Mouse (Mus musculus) embryonic facial prominence, embryonic 10.5 days (tissue): ENCODE results near the gene Nipal3. TPM values are rescaled to one million over a fixed set of nuclear protein-coding genes. Genes with fewer than 3 reads are reported as not detected.
A peak's percentile ranks its signal among the peaks of the same experiment; 100 is the strongest.

Source experiments
- DNase-seq: peaks from one replicate; pipeline ENCODE4 v3.0.0-alpha.2; 2017; ENCODE audit warnings: low spot score
- H3K27ac ChIP-seq: fragments of 300-500 bp; sonication (generic); replicated peaks from 2 replicates; pipeline ENCODE4 v1.5.1; 2016; ENCODE audit warnings: mild to moderate bottlenecking
- H3K27me3 ChIP-seq: fragments of 300-500 bp; sonication (generic); replicated peaks from 2 replicates; pipeline ENCODE4 v1.6.1; 2016; ENCODE audit warnings: low read depth, mild to moderate bottlenecking; ENCODE audit not compliant: poor library complexity, severe bottlenecking
- H3K36me3 ChIP-seq: fragments of 300-500 bp; sonication (generic); replicated peaks from 2 replicates; pipeline ENCODE4 v1.6.1; 2016; ENCODE audit warnings: mild to moderate bottlenecking, moderate library complexity
- H3K4me1 ChIP-seq: fragments of 300-500 bp; sonication (generic); 2 replicates; pipeline ENCODE4 v1.6.1; 2016
- H3K4me3 ChIP-seq: fragments of 300-500 bp; sonication (generic); 2 replicates; pipeline ENCODE4 v1.5.1; 2016; ENCODE audit warnings: mild to moderate bottlenecking, moderate library complexity
- H3K9me3 ChIP-seq: fragments of 300-500 bp; sonication (generic); 2 replicates; pipeline ENCODE4 v1.6.1; 2016; ENCODE audit warnings: mild to moderate bottlenecking
- WGBS: fragments of 180-500 bp; shearing (Covaris S2); methylation state at CpG from one replicate; pipeline ENCODE4 v1.1.7; 2016; 5-methylcytosine and 5-hydroxymethylcytosine counted together
- polyA plus RNA-seq: library from polyadenylated mRNA; unstranded; fragments of >200 nt; fragmentation: Nextera tagmentation; extraction: Ambion mirVana; gene quantifications from 2 replicates; pipeline ENCODE4 v1.2.1, GENCODE M21; 2016

The Nipal3 gene
- polyA plus RNA-seq, 1 experiment from 2014 or later: 3.2 TPM

DNA sequence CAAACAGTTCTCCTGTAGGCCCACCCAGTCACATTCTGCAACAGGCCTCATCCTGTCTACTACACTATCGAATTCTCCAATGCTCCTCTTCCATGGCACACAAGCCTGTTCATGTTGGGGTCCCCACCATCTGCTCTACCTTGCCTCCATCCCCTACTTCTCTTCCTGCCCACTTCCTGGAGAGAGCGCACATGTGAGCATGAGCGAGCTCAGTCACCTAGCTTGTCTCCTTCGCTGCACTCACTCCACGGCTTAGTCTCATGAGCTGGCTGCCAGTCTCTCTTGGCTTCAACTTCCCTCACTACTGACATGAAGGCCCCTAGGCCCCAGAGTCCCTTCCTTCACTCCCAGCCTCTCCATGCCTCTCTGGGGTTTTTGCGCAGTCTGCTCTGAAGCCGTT lies 68.3 kb downstream of the Nipal3 start:
- Histone ChIP-seq H3K27ac (no peak overlapping the region), H3K27me3 (no peaks in the 10 kb centered on the region), H3K4me3 (no peak overlapping the region), H3K4me1 (peaks cover 5% of the 10 kb centered on the region; the same call in 1 of the 2 replicates), H3K9me3 (no peaks in the 10 kb centered on the region), H3K36me3 (peaks cover 17% of the 10 kb centered on the region; the same call in 1 of the 2 replicates)
- 91% methylated on average over 7 of the region's 7 CpGs for WGBS
- no peak for DNase-seq

DNA sequence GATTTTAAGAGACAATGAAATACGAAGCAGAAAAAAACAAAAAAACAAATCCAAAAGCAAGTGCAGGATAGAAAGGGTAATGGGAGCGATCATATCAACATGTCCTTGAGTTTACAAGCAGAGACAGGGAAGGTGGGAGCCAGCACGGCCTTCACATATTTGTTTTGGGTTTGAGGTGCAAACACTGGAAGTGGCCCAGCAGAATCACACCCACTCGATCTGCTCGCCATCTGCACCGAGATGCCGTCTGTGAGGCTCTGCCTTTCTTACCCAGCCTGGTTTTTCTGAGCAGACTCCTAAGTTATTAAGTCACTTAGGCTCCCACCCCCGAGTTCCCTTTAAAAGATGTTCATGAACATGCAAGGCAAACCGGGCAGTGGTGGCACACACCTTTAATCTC lies 69.2 kb downstream of the Nipal3 start:
- H3K27ac ChIP-seq: no peak overlapping the region
- no peak overlapping the region for H3K4me3 ChIP-seq
- no peak for DNase-seq
- WGBS: 88% methylated on average over 9 of the region's 9 CpGs
- H3K9me3 ChIP-seq: no peaks in the 10 kb centered on the region
- H3K27me3 ChIP-seq: no peaks in the 10 kb centered on the region
- H3K36me3 ChIP-seq: peaks cover 17% of the 10 kb centered on the region; the same call in 1 of the 2 replicates
- H3K4me1 ChIP-seq: peaks cover 5% of the 10 kb centered on the region; the same call in 1 of the 2 replicates

DNA sequence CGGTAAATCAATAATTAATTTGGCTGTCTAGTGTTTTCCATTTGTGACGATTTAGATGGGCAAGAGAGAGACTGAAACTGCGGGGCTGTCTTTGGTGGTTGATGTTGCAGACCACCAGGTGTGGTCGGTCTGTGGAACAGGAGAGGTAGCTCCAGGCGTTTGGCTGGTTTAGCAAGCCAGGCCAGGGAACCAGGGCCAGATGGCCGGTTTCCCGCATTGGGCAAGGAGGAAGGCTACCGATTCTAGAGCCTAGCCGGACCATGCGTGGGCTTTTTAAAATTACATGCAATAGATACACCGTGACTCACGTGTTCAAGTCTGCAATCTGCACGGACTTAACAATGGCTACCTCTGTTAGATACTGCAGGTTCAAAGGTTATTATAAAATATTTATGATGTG lies 73.9 kb downstream of the Nipal3 start:
- no peak overlapping the region for H3K4me3 ChIP-seq

DNA sequence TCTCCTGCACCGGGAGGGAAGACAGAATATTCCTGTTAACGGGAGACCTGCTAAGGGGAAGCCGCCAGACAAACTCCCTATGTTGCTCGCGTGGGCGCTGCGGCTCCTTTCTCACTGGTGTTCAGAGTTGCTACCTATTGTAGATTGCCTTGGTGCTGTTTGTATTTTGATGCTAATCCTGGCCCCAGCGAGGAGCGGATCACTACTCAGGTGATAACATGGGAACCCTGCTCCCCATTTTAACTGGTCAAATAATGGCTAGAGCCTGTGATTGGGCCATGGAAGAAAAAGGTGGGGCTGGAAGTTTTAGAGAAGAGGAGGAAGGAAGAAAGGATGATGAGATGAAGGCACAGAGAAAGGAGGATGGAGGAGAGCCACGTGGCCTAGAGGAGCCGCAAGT lies 74.4 kb downstream of the Nipal3 start:
- Histone ChIP-seq H3K4me3 (no peak overlapping the region), H3K27me3 (no peaks in the 10 kb centered on the region), H3K27ac (no peak overlapping the region; the same call in 1 of the 2 replicates), H3K9me3 (no peaks in the 10 kb centered on the region), H3K36me3 (peaks cover 51% of the 10 kb centered on the region), H3K4me1 (no peaks in the 10 kb centered on the region)
- DNase-seq: no peak
- WGBS: 81% methylated on average over 11 of the region's 11 CpGs

More for the DNA sequence above, 73.9 kb downstream of the Nipal3 start:
- H3K27me3 ChIP-seq: no peaks in the 10 kb centered on the region
- peaks cover 50% of the 10 kb centered on the region for H3K36me3 ChIP-seq
- 93% methylated on average over 13 of the region's 13 CpGs for WGBS
- no peaks in the 10 kb centered on the region for H3K9me3 ChIP-seq
- no peak overlapping the region for H3K27ac ChIP-seq
- DNase-seq: no peak
- no peaks in the 10 kb centered on the region for H3K4me1 ChIP-seq

DNA sequence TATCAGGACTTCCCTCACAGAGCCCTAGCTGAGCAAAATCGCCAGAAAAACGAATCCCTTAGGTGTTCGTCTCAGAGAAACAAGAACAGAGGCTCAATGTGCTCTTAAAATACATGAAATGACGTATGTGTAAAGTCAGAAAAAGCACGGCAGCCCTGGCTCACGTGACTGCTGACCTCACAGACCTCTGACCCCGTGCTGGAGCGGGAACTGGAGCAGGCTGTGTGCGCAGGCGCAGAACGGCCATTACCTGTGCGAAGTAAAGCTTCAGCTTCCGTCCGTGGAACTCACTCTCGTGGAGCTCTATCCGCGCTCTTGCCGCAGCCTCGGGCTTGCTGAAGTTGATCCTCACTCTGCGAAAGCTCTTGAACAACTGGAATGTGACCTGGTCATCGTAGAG lies 74.8 kb downstream of the Nipal3 start:
- no peak for DNase-seq
- WGBS: 83% methylated on average over 21 of the region's 21 CpGs
- Histone ChIP-seq H3K9me3 (no peaks in the 10 kb centered on the region), H3K4me1 (no peaks in the 10 kb centered on the region), H3K27me3 (no peaks in the 10 kb centered on the region), H3K4me3 (no peak overlapping the region), H3K27ac (no peak overlapping the region; the same call in 1 of the 2 replicates), H3K36me3 (peaks cover 51% of the 10 kb centered on the region)

DNA sequence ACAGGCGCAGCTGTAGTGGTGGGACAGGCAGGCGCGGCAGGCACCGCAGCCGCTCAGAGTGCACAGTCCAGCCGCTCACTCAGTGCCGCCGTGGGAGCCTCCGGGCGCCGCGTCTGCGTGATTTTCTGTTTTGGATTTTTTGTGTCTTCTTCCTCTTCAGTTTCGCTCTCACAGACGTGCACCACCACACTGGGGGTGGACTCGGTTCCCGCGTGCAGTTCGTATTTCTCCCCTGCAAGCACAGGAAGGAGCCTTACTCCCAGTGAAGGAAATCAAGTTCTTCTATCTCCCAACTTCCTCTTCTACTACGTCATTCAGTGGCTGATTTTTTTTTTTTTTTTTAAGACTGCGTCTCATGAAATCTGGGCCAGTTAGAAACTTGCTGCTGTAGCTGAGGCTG lies 78.5 kb downstream of the Nipal3 start:
- no peak overlapping the region for H3K4me3 ChIP-seq

DNA sequence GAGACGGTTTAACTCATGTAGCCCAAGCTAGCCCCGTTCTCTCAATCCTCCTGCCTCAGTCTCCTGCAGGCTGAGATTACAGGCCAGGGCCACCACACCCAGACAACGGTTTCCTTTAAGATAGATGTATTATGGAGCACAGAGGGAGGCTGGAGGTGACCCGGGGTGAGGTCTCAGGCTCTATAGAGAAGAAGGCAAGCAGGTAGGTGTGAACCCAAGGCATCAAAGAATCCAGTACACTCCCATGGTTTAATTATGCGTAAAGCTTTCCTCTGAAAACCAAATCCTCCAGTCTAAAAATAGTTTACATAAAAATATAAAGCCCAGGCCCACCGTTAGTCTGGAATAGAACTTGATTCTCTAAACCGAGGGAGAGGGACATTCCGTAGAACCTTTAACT lies 81.3 kb downstream of the Nipal3 start:
- H3K36me3 ChIP-seq: peaks cover 24% of the 10 kb centered on the region
- H3K27me3 ChIP-seq: no peaks in the 10 kb centered on the region
- H3K4me3 ChIP-seq: no peak overlapping the region
- 82% methylated on average over 8 of the region's 8 CpGs for WGBS
- no peaks in the 10 kb centered on the region for H3K4me1 ChIP-seq
- H3K9me3 ChIP-seq: no peaks in the 10 kb centered on the region
- DNase-seq: no peak
- no peak overlapping the region for H3K27ac ChIP-seq

More for the DNA sequence above, 78.5 kb downstream of the Nipal3 start:
- Histone ChIP-seq H3K9me3 (no peaks in the 10 kb centered on the region), H3K27me3 (no peaks in the 10 kb centered on the region), H3K27ac (no peak overlapping the region), H3K4me1 (no peaks in the 10 kb centered on the region), H3K36me3 (peaks cover 42% of the 10 kb centered on the region)
- 90% methylated on average over 21 of the region's 21 CpGs for WGBS
- no peak for DNase-seq

DNA sequence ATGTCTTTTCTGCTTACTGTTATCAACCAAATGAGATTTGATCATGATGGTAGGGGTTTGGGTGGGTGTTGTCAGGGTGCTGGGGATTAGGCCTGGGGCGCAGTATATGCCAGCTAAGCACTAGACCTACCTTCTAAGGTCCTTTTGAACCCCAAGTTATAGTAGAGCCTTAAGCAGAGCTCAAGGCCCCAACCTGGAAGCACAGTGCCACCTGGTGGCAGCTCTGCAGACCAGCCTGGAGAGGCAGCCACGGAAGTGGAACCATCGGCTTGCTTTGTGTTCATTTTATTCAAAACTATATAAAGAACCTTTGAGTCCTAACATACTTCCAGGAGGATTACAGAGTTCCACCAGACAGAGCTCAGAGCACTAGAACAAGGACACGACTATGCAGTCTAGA lies 83.2 kb downstream of the Nipal3 start:
- H3K9me3 ChIP-seq: no peaks in the 10 kb centered on the region
- no peak overlapping the region for H3K4me3 ChIP-seq
- 43% methylated on average over 4 of the region's 4 CpGs for WGBS
- DNase-seq: peak; percentile 62
- no peaks in the 10 kb centered on the region for H3K27me3 ChIP-seq
- no peak overlapping the region for H3K27ac ChIP-seq
- peaks cover 14% of the 10 kb centered on the region for H3K36me3 ChIP-seq
- no peaks in the 10 kb centered on the region for H3K4me1 ChIP-seq

DNA sequence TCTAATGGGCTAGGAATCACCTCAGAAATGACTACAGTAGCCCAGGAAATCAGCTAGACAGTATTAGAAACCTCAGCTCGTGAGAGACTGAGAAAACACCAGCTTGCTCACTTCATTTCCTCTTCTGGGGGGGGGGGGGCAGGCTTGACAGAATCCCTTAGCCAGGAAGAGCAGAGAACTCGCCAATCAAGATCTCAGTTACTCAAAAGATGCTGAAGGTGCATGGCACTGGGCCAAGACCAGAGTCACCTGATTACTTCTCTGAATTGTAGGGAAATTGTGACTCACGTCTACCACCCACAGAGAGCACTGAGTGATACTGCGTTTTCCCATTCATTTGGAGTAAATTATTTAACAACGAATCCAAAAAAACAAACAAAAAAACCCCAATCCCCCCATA lies 88.7 kb downstream of the Nipal3 start:
- 71% methylated on average over 5 of the region's 5 CpGs for WGBS
- H3K9me3 ChIP-seq: no peaks in the 10 kb centered on the region
- H3K27ac ChIP-seq: no peak overlapping the region
- 0 out of 2 replicates have a peak, but pooled peaks cover 5% of the 10 kb centered on the region for H3K27me3 ChIP-seq
- 0 out of 2 replicates have a peak, but pooled peaks cover 3% of the 10 kb centered on the region for H3K4me1 ChIP-seq
- no peak overlapping the region for H3K4me3 ChIP-seq
- H3K36me3 ChIP-seq: no peaks in the 10 kb centered on the region
- no peak for DNase-seq

DNA sequence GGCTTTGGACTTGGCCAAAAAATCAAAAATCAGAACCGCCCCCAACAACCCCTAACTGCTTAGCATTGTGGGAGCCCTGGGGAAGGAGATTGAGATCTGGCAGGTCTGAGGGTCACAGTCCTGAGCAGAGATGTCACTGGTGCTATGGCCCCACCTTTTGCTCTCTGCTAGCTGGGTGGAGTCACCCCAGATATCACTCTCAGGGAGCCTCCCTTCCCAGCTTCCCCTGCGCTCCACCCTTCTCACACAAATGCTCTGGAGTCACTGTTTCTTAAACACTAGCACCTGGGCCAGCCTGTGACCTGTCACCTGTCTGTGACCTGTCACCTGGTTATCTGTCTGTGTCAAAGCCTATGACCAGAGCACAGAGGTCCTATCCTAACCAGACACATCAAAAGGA lies 89.9 kb downstream of the Nipal3 start:
- H3K36me3 ChIP-seq: no peaks in the 10 kb centered on the region
- H3K4me3 ChIP-seq: no peak overlapping the region
- WGBS: 85% methylated on average over 2 of the region's 2 CpGs
- H3K9me3 ChIP-seq: no peaks in the 10 kb centered on the region
- H3K27me3 ChIP-seq: peaks cover 15% of the 10 kb centered on the region; the same call in 1 of the 2 replicates
- 0 out of 2 replicates have a peak, but pooled peaks cover 3% of the 10 kb centered on the region for H3K4me1 ChIP-seq
- no peak overlapping the region for H3K27ac ChIP-seq
- DNase-seq: no peak

DNA sequence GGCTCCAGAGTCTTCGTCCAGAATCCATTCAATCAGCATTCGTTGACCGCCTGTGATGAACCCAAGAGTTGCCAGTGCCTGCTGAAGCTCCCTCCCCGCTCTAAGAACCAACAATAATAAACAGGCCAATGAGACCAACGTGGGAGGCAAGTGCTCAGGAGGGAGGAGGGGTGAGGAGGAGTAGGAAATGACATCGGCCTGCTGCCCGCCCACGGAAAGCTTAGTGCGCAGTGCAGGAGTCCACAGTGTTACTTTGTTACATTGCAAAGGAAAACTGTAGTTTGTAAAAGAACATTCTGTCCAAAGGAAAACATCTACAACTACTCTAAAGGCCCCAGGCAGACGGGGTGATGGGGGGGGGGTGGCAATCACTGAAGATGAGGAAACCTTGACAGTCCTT lies 90.8 kb downstream of the Nipal3 start:
- H3K9me3 ChIP-seq: no peaks in the 10 kb centered on the region
- no peak overlapping the region for H3K27ac ChIP-seq
- DNase-seq: no peak
- no peaks in the 10 kb centered on the region for H3K36me3 ChIP-seq
- 74% methylated on average over 10 of the region's 10 CpGs for WGBS
- peaks cover 24% of the 10 kb centered on the region for H3K27me3 ChIP-seq
- H3K4me3 ChIP-seq: no peak overlapping the region
- H3K4me1 ChIP-seq: 0 out of 2 replicates have a peak, but pooled peaks cover 3% of the 10 kb centered on the region

DNA sequence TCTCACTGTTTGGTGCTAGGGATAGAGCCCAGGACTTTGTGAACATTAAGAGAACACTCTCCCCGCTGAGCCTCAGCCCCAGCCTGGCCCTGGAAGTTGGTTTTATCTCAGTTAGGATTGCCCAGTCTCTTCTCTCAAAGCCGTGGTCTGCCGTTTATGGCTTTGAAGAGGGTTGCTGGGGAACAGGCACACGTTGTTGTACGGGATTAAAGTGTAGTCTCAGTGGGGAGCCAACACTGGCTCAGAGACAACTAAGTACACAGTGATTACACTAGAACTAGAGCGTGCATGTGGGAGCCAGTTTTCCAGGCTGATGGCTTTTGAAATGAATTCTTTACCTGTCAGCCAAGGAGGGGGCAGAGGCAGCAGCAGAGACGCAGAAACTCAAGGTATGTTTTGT lies 93.0 kb downstream of the Nipal3 start:
- no peaks in the 10 kb centered on the region for H3K9me3 ChIP-seq
- peaks cover 46% of the 10 kb centered on the region for H3K27me3 ChIP-seq
- H3K36me3 ChIP-seq: no peaks in the 10 kb centered on the region
- no peak overlapping the region for H3K4me3 ChIP-seq
- WGBS: 41% methylated on average over 7 of the region's 7 CpGs
- peaks cover 17% of the 10 kb centered on the region for H3K4me1 ChIP-seq
- H3K27ac ChIP-seq: no peak overlapping the region
- DNase-seq: no peak

DNA sequence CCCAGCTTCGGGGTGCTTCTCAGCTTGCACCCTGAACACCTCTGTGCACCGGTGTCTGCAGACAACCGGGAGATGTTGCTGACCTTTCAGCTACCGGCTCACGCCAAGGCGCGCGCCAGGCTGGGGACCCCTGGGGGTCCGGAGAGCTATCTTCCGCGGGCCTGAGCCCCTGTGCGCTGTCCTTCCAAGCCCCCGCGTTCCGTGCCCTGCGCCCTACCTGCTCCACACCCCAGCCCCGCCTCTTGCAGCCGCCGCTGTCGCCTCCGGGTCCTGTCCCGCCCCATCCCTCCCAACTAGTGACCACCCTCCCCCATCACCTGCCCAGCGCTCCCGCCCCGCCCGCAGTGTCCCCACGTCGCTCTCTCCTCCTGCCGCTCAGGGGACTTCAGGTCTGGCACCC lies 96.8 kb downstream of the Nipal3 start, which contains the start of gene Ncmap:
TSS of gene Ncmap (minus strand) at position 237 of the 400 bp plus-strand sequence.
- H3K36me3 ChIP-seq: no peaks in the 10 kb centered on the region
- peaks cover 70% of the 10 kb centered on the region for H3K27me3 ChIP-seq
- WGBS: 1% methylated on average over 29 of the region's 29 CpGs
- peak within 1 kb of the TSS; percentile 61 for H3K4me3 ChIP-seq
- no peak within 1 kb of the TSS for H3K27ac ChIP-seq
- peak; percentile 51 for DNase-seq
- H3K4me1 ChIP-seq: peaks cover 16% of the 10 kb centered on the region
- 0 out of 2 replicates have a peak, but pooled peaks cover under 1% of the 10 kb centered on the region for H3K9me3 ChIP-seq
